Mouse (Mus musculus) retina, postnatal 1 day (tissue): Measurements from ENCODE around the gene Serpinb8.

ENCODE experiments used
- DNase-seq: peaks from one replicate; pipeline ENCODE4 v3.0.0-alpha.2; 2012

Serpinb8 gene

DNA sequence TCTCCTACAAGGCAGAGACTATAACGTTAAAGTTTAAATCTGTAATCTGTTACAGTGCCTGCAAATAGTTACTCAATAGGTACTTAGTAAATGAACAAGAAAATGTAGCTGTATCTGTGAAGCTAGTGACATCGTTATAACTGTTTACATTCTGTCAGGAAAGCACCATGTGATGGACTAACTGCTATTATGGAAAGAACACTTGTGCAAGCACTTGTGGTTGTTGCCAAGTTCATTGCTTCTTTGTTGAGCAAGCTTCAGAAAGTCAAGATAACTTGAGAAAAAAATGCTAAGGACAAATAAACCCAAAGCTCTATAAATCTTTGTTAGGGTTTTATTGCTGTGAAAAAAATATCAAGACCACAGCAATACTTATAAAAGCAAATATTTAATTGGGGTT, 67.9 kb downstream of the Serpinb8 start:
- no peak for DNase-seq
